Mouse (Mus musculus) midbrain, embryonic 15.5 days (tissue): ENCODE data around the gene Xpo6. TPM values are rescaled to one million over a fixed set of nuclear protein-coding genes. Genes with fewer than 3 reads are reported as not detected.

Experiments
- ATAC-seq: fragments of 200-750 bp; cut with Nextera tagmentation; replicated peaks from 2 replicates; pipeline ENCODE4 v1.8.0; 2017; ENCODE audit warnings: moderate TSS enrichment
- H3K27ac ChIP-seq: fragments of 300-500 bp; sonication (generic); 2 replicates; pipeline ENCODE4 v1.5.1; 2015; ENCODE audit warnings: mild to moderate bottlenecking, inconsistent platforms
- H3K27me3 ChIP-seq: fragments of 300-500 bp; sonication (generic); replicated peaks from 2 replicates; pipeline ENCODE4 v1.6.1; 2015; ENCODE audit warnings: inconsistent platforms
- H3K36me3 ChIP-seq: fragments of 300-500 bp; sonication (generic); replicated peaks from 2 replicates; pipeline ENCODE4 v1.6.1; 2015; ENCODE audit warnings: inconsistent platforms
- H3K4me1 ChIP-seq: fragments of 300-500 bp; sonication (generic); 2 replicates; pipeline ENCODE4 v1.6.1; 2015; ENCODE audit warnings: inconsistent platforms
- H3K4me2 ChIP-seq: fragments of 300-500 bp; sonication (generic); 2 replicates; pipeline ENCODE4 v1.6.1; 2015; ENCODE audit warnings: inconsistent platforms, mild to moderate bottlenecking, moderate library complexity
- H3K4me3 ChIP-seq: fragments of 300-500 bp; sonication (generic); 2 replicates; pipeline ENCODE4 v1.5.1; 2015; ENCODE audit warnings: mild to moderate bottlenecking, inconsistent platforms
- H3K9ac ChIP-seq: fragments of 300-500 bp; sonication (generic); 2 replicates; pipeline ENCODE4 v1.6.1; 2015; ENCODE audit warnings: mild to moderate bottlenecking, inconsistent platforms
- H3K9me3 ChIP-seq: fragments of 300-500 bp; sonication (generic); 2 replicates; pipeline ENCODE4 v1.6.1; 2016; ENCODE audit warnings: inconsistent platforms
- WGBS: fragments of 180-500 bp; shearing (Covaris S2); methylation state at CpG from one replicate; pipeline ENCODE4 v1.1.7; 2015; ENCODE audit warnings: mixed read lengths; 5-methylcytosine and 5-hydroxymethylcytosine counted together
- polyA plus RNA-seq: library from polyadenylated mRNA; unstranded; fragments of >200 nt; fragmentation: Nextera tagmentation; extraction: Ambion mirVana; gene quantifications from 2 replicates; pipeline ENCODE4 v1.2.1, GENCODE M21; 2015

The Xpo6 gene
- polyA plus RNA-seq, result 55.7 and 55.9 TPM in 2 replicates

- under 1% methylated on average over 57 of the region's 57 CpGs for WGBS
- Histone ChIP-seq H3K36me3 (no peaks in the 10 kb centered on the region), H3K27ac (peak within 1 kb of the TSS; percentile 92), H3K27me3 (no peaks in the 10 kb centered on the region), H3K4me1 (peaks cover 34% of the 10 kb centered on the region), H3K9me3 (no peaks in the 10 kb centered on the region), H3K4me2 (peak within 1 kb of the TSS; percentile 87), H3K4me3 (peak within 1 kb of the TSS; percentile 61), H3K9ac (peak within 1 kb of the TSS; percentile 97)
- ATAC-seq, result peak; percentile 96
Observed at GRCm38 (mm10) chr7:126200178-126200996, at the start of gene Xpo6. TSS of gene Xpo6 (minus strand) at chr7:126200501.

DNA sequence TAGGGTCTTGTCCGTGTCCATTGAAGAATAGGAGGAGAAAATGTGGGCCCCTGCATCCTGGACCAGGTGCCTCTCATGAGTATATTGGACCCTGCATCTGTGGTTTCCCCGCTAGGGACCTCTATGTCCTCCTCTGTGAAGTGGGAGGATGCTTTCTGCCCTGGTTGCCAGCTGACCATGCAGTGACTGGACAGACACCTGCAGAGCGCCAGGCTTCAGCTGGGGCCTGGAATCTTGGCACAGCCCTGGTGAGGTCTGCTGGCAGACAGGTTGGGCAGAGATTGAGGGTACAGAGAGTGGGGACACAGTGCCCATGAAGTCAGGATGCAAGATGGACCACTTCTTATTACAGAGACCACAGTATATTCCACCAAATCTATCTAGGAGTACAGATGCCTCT, 49.7 kb upstream of the Xpo6 start:
- Histone ChIP-seq H3K9me3 (no peaks in the 10 kb centered on the region), H3K27me3 (no peaks in the 10 kb centered on the region), H3K4me2 (no peak overlapping the region), H3K27ac (no peak overlapping the region), H3K9ac (no peak overlapping the region), H3K4me3 (no peak overlapping the region), H3K4me1 (peaks cover 9% of the 10 kb centered on the region), H3K36me3 (no peaks in the 10 kb centered on the region)
- WGBS, result 85% methylated on average over 3 of the region's 3 CpGs
- ATAC-seq, result no peak

DNA sequence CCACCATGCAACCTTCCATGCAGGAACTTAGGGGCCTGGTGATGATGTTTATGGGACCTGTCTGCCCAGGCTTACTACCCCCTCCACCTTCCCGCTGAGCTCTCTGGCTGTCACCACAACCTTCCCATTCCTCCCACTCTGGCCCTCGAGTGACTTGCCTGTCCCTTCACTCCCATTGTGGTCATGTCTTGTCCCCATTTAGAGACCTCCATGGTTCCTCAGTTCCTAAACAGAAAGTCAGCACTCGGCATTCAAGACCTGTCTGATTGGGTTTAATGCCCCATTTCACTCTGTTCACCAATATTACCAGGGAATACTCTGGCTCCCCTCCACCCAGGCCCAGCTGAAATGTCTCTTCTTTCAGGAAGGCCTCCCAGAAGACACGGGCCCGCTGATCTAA, 48.8 kb upstream of the Xpo6 start:
- WGBS, result 73% methylated on average over 5 of the region's 5 CpGs
- Histone ChIP-seq H3K27ac (no peak overlapping the region), H3K4me2 (no peak overlapping the region), H3K4me3 (no peak overlapping the region), H3K4me1 (peaks cover 9% of the 10 kb centered on the region), H3K27me3 (no peaks in the 10 kb centered on the region), H3K9ac (no peak overlapping the region), H3K9me3 (no peaks in the 10 kb centered on the region), H3K36me3 (no peaks in the 10 kb centered on the region)
- no peak for ATAC-seq

- 0 out of 2 replicates have a peak overlapping the region, but pooled peaks have one; percentile 24 for H3K4me2 ChIP-seq
Observed at GRCm38 (mm10) chr7:126248641-126249141, 48.4 kb upstream of the Xpo6 start.

DNA sequence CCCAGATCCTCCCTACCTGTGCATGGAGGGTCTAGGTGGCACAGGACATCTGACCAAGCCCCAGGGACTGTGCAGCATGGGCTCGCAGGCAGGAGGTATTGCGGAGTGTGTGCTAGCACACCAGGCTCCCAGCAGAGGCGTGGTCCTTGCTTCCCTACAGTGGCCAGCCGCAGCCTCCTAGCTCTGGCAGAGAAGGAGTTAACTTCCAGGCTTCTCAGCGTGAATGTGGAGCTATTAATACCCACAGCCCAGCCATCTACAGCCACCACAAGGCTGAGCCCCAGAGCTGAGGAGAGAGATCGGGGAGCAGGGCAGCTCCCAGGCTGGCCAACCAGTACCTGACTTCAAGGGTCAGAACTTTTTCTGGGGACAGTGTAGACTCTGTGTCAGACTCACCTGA, 47.8 kb upstream of the Xpo6 start:
- Histone ChIP-seq H3K36me3 (no peaks in the 10 kb centered on the region), H3K4me3 (no peak overlapping the region), H3K27me3 (no peaks in the 10 kb centered on the region), H3K9me3 (no peaks in the 10 kb centered on the region), H3K9ac (no peak overlapping the region), H3K27ac (no peak overlapping the region), H3K4me2 (peak overlapping the region; percentile 24; the same call in 1 of the 2 replicates), H3K4me1 (peaks cover 9% of the 10 kb centered on the region)
- 7% methylated on average over 6 of the region's 6 CpGs for WGBS
- ATAC-seq, result peak; percentile 50; the same call in 1 of the 2 replicates

More at GRCm38 (mm10) chr7:126248641-126249141, 48.4 kb upstream of the Xpo6 start:
- Histone ChIP-seq H3K4me3 (no peak overlapping the region), H3K27ac (no peak overlapping the region), H3K27me3 (no peaks in the 10 kb centered on the region), H3K36me3 (no peaks in the 10 kb centered on the region), H3K9ac (no peak overlapping the region), H3K4me1 (peaks cover 9% of the 10 kb centered on the region), H3K9me3 (no peaks in the 10 kb centered on the region)
- ATAC-seq, result no peak
- 48% methylated on average over 17 of the region's 17 CpGs for WGBS

GRCm38 (mm10) chr7:126244168-126244750, 44.0 kb upstream of the Xpo6 start:
- H3K27me3 ChIP-seq, result no peaks in the 10 kb centered on the region
- peaks cover 9% of the 10 kb centered on the region for H3K4me1 ChIP-seq
- H3K9ac ChIP-seq, result no peak overlapping the region
- no peak overlapping the region for H3K4me2 ChIP-seq
- WGBS, result 75% methylated on average over 6 of the region's 6 CpGs
- H3K27ac ChIP-seq, result no peak overlapping the region
- no peak for ATAC-seq
- no peaks in the 10 kb centered on the region for H3K9me3 ChIP-seq
- no peaks in the 10 kb centered on the region for H3K36me3 ChIP-seq
- no peak overlapping the region for H3K4me3 ChIP-seq

DNA sequence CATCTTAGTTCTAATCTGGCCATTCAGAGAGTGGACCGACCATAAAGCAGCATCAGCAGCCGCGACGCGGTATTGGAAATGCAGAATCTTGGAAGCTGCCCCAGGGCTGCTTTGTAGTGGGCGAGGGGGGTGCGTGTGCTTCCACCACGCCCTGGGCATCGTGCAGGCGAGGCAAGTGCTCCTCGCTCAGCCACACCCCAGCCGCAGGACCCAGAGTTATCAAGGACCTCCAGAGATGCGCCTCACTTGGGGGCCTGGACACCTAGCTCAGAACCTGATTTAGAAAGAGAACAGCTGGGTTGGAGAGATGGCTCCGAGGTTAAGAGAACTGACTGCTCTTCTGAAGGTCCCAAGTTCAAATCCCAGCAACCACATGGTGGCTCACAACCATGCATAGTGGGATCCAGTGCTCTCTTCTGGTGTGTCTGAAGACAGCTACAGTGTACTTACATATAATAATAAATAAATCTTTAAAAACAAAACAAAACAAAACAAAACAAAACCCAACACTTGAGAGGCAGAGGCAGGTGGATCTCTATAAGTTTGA, 40.6 kb upstream of the Xpo6 start:
- Histone ChIP-seq H3K36me3 (no peaks in the 10 kb centered on the region), H3K4me1 (no peaks in the 10 kb centered on the region), H3K27ac (no peak overlapping the region), H3K9ac (no peak overlapping the region), H3K27me3 (no peaks in the 10 kb centered on the region), H3K4me2 (no peak overlapping the region), H3K4me3 (no peak overlapping the region), H3K9me3 (no peaks in the 10 kb centered on the region)
- no peak for ATAC-seq
- WGBS, result 84% methylated on average over 14 of the region's 14 CpGs

DNA sequence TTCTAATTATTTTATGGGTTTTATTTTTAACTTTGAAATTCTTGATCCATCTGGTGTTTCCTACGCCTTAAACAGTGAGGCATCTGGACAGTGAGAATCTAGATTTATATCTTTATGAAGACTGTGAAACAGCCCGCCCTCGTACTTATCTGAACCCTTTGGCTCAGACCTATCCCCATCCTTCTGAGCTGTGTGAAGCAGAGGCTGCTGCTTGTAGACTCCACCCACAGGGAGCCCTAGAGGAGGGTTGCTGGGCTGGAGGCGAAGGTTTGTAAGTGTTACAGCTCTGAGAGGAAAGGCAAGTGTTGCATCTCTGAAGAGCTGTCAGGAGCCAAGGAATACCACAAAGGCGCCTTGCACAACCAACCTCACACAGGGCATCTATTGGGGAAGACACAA, 36.5 kb upstream of the Xpo6 start:
- 82% methylated on average over 5 of the region's 5 CpGs for WGBS

DNA sequence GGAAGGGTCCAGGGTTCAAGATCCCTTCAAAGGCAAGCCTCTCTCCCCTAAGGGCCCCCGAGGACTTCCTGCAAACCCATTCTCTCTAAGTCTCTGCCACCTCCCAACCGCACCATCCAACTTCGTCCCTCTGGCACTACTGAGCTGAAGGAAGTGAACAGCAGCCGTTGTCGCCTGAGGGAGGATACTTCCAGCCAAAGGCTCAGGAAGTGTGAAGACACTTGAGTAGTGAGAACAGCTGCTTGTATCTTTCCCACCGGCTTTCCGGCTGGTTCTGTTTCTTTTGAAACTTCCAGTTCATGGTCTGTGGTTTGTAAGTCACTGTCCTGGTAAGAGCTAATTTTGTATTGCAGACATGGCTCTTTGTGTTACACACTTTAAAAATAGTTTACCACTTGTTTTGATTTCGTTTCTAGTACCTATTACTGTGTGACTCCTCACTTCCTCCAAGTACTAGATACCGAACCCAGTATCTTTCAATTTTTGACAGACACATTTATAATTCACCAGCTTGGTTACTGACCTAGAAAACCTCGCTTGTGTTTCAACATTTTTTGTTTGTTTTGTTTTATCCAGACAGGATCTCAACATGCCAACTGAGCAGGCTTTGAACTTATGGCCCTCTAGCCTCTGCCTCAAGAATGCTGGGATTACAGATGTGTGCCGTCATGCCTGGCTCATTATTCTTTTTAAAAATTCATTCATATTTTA, 35.9 kb upstream of the Xpo6 start:
- no peak overlapping the region for H3K4me2 ChIP-seq
- no peaks in the 10 kb centered on the region for H3K4me1 ChIP-seq
- H3K27me3 ChIP-seq, result no peaks in the 10 kb centered on the region
- H3K4me3 ChIP-seq, result no peak overlapping the region
- no peaks in the 10 kb centered on the region for H3K9me3 ChIP-seq
- ATAC-seq, result no peak
- no peak overlapping the region for H3K27ac ChIP-seq
- no peak overlapping the region for H3K9ac ChIP-seq
- WGBS, result 70% methylated on average over 11 of the region's 11 CpGs
- no peaks in the 10 kb centered on the region for H3K36me3 ChIP-seq

More for the DNA sequence above, 36.5 kb upstream of the Xpo6 start:
- no peaks in the 10 kb centered on the region for H3K4me1 ChIP-seq
- H3K27me3 ChIP-seq, result no peaks in the 10 kb centered on the region
- H3K4me2 ChIP-seq, result no peak overlapping the region
- H3K9ac ChIP-seq, result no peak overlapping the region
- H3K27ac ChIP-seq, result no peak overlapping the region
- no peak for ATAC-seq
- H3K36me3 ChIP-seq, result no peaks in the 10 kb centered on the region
- no peak overlapping the region for H3K4me3 ChIP-seq
- no peaks in the 10 kb centered on the region for H3K9me3 ChIP-seq

GRCm38 (mm10) chr7:126234611-126235010, 34.3 kb upstream of the Xpo6 start:
- no peak for ATAC-seq
- Histone ChIP-seq H3K4me3 (no peak overlapping the region), H3K27ac (no peak overlapping the region), H3K9me3 (no peaks in the 10 kb centered on the region), H3K36me3 (no peaks in the 10 kb centered on the region), H3K9ac (no peak overlapping the region), H3K27me3 (no peaks in the 10 kb centered on the region), H3K4me2 (no peak overlapping the region), H3K4me1 (no peaks in the 10 kb centered on the region)
- WGBS, result 83% methylated on average over 3 of the region's 3 CpGs

DNA sequence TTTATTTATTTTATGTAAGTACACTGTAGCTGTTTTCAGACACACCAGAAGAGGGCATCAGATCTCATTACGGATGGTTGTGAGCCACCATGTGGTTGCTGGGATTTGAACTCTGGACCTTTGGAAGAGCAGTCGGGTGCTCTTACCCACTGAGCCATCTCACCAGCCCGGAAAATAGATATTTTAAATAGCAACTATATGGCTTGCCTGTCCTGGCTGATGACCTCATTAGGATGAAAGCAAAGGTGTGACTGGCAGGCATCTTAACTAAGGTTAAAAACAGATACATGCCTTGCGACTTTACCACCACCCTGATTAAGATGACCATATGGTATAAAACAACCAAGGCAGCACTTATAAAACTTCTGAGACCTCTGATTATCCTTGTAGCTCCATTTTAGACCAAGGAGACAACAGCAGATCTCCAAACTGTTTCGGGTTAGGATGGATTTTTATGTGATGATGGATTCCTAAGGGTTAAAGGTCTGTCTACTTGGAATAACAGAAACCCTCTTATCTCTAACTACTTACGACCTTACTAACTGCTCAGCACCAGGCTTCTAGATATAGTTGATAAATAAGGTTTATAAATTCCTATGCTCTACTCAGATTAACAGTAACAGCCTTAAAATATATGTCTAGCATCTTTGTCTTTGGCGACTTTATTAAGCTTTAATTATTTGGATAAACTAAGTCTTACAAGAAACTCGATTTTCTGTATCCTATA, 32.2 kb upstream of the Xpo6 start:
- H3K36me3 ChIP-seq, result no peaks in the 10 kb centered on the region
- no peaks in the 10 kb centered on the region for H3K27me3 ChIP-seq
- H3K27ac ChIP-seq, result no peak overlapping the region
- H3K4me1 ChIP-seq, result no peaks in the 10 kb centered on the region
- no peak for ATAC-seq
- no peaks in the 10 kb centered on the region for H3K9me3 ChIP-seq
- H3K4me3 ChIP-seq, result no peak overlapping the region
- H3K4me2 ChIP-seq, result no peak overlapping the region
- no peak overlapping the region for H3K9ac ChIP-seq
- WGBS, result 87% methylated on average over 8 of the region's 8 CpGs
